Mouse (Mus musculus) lung, postnatal 0 days (tissue): ENCODE results near the gene Arhgap32. TPM values are rescaled to one million over a fixed set of nuclear protein-coding genes. Genes with fewer than 3 reads are reported as not detected.
"Not testable (repeated sequence)": the region's sequence is repeated elsewhere in the genome, so short reads cannot be mapped to it uniquely, and the experiment has no call there.

ENCODE experiments used
- ATAC-seq: fragments of 200-750 bp; cut with Nextera tagmentation; 2 replicates; pipeline ENCODE4 v1.8.0; 2017; ENCODE audit warnings: moderate library complexity
- DNase-seq: peaks from one replicate; pipeline ENCODE4 v3.0.0-alpha.2; 2016; ENCODE audit warnings: low spot score
- H3K27ac ChIP-seq: fragments of 300-500 bp; sonication (generic); 2 replicates; pipeline ENCODE4 v1.5.1; 2014; ENCODE audit warnings: antibody characterized with exemption, mild to moderate bottlenecking, low read length, mixed read lengths
- H3K27me3 ChIP-seq: fragments of 300-500 bp; sonication (generic); replicated peaks from 2 replicates; pipeline ENCODE4 v1.6.1; 2014; ENCODE audit warnings: low read length, mixed read lengths; ENCODE audit not compliant: insufficient read depth
- H3K36me3 ChIP-seq: fragments of 300-500 bp; sonication (generic); 2 replicates; pipeline ENCODE4 v1.6.1; 2014; ENCODE audit warnings: low read length, mixed read lengths; ENCODE audit not compliant: insufficient read depth
- H3K4me1 ChIP-seq: fragments of 300-500 bp; sonication (generic); 2 replicates; pipeline ENCODE4 v1.6.1; 2014; ENCODE audit warnings: antibody characterized with exemption, low read depth, low read length, mixed read lengths; ENCODE audit not compliant: insufficient read depth
- H3K4me2 ChIP-seq: fragments of 300-500 bp; sonication (generic); replicated peaks from 2 replicates; pipeline ENCODE4 v1.6.1; 2014; ENCODE audit warnings: low read depth, mild to moderate bottlenecking, low read length, moderate library complexity, mixed read lengths
- H3K4me3 ChIP-seq: fragments of 300-500 bp; sonication (generic); 2 replicates; pipeline ENCODE4 v1.5.1; 2014; ENCODE audit warnings: low read depth, low read length
- H3K9ac ChIP-seq: fragments of 300-500 bp; sonication (generic); replicated peaks from 2 replicates; pipeline ENCODE4 v1.6.1; 2014; ENCODE audit warnings: low read depth, mild to moderate bottlenecking
- H3K9me3 ChIP-seq: fragments of 300-500 bp; sonication (generic); 2 replicates; pipeline ENCODE4 v1.6.1; 2016; ENCODE audit warnings: low read length, mixed read lengths
- CTCF ChIP-seq: IDR thresholded peaks from 2 replicates; pipeline ENCODE4 v1.5.1; 2016; ENCODE audit warnings: antibody characterized with exemption, mild to moderate bottlenecking
- EP300 ChIP-seq: IDR thresholded peaks from 2 replicates; pipeline ENCODE4 v1.6.1; 2016; ENCODE audit warnings: antibody characterized with exemption, mild to moderate bottlenecking, control low read depth
- WGBS: fragments of 180-500 bp; shearing (Covaris S2); extraction: QIAGEN DNeasy Blood & Tissue Kit; methylation state at CpG from one replicate; pipeline ENCODE4 v1.1.7; 2014; 5-methylcytosine and 5-hydroxymethylcytosine counted together
- polyA plus RNA-seq: library from polyadenylated mRNA; unstranded; fragments of >200 nt; fragmentation: Nextera tagmentation; extraction: Ambion mirVana; gene quantifications from 2 replicates; pipeline ENCODE4 v1.2.1, GENCODE M21; 2015

Gene Arhgap32
- polyA plus RNA-seq, 1 experiment from 2014 or later = 2.8 TPM

DNA sequence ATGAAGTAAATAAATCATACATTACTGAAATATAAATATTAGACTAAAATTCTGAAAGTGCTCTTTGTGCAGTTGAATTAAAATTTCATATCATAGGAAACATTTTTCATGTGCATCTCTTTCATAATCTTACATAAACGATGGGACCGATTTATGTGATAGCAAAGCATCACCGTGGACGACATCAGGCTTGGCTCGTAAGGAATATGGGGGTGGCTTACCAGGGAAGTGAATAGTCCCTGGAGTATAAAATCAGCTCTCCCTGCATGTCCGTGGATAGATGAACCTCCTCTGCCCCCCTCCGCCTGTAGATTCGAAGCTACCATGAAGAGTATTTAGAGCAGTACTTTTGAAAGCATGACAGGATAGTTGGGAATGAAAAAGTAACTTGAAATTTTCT lies 11.3 kb upstream of the Arhgap32 start:
- no peak for TF ChIP-seq EP300
- TF ChIP-seq CTCF = no peak
- Histone ChIP-seq H3K27ac (no peak overlapping the region), H3K4me1 (no peaks in the 10 kb centered on the region), H3K9ac (no peak overlapping the region), H3K4me3 (no peak overlapping the region), H3K27me3 (no peaks in the 10 kb centered on the region), H3K36me3 (no peaks in the 10 kb centered on the region), H3K9me3 (no peaks in the 10 kb centered on the region), H3K4me2 (no peak overlapping the region)
- DNase-seq = no peak
- WGBS = 67% methylated on average over 8 of the region's 8 CpGs
- ATAC-seq = no peak

DNA sequence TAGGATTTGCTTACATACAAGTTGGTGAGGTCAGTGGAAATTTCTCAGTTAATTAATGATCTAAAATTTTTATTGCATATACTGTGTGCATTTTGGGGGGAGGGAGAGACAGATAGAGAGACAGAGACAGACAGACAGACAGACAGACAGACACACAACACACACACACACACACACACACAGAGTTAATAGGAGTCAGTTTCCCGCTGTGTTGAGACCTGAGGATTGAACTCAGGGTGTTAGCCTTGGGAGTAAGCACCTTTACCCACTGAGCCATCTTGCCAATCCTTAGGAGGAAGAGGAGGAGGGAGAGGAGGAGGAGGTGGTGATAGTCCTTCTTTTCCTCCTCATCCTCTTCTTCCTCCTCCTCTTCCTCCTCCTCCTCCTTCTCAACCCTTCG lies 5.6 kb upstream of the Arhgap32 start:
- Histone ChIP-seq H3K4me3 (no peak overlapping the region), H3K4me1 (no peaks in the 10 kb centered on the region), H3K9ac (no peak overlapping the region), H3K27ac (no peak overlapping the region), H3K4me2 (no peak overlapping the region), H3K36me3 (no peaks in the 10 kb centered on the region), H3K27me3 (no peaks in the 10 kb centered on the region), H3K9me3 (no peaks in the 10 kb centered on the region)
- no peak for TF ChIP-seq EP300
- TF ChIP-seq CTCF = no peak
- ATAC-seq = no peak
- DNase-seq = no peak
- 83% methylated on average over 2 of the region's 2 CpGs for WGBS

DNA sequence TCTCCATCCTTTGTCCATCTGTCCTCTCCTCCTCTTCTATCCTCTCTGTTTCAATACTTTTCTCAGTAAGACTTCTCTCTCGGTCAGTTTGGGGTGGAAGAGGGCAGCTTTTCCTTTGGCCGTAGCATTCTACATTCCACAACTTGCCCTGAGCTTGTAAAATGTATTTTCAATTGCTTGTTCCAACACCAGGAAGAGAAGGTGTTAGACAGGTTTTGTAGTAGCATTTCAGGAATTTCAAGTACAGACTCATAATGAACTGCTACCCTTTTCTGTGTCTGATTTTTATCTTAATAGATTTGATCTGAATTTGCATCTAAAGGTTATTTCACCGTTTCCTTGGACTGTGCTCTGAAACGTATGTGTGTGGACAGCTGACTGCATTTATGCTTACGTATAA lies 336 bp downstream of the Arhgap32 start:
- H3K4me1 ChIP-seq = peaks cover 5% of the 10 kb centered on the region; the same call in 1 of the 2 replicates
- H3K27me3 ChIP-seq = no peaks in the 10 kb centered on the region
- peak overlapping the region; percentile 33; the same call in 1 of the 2 replicates for H3K27ac ChIP-seq
- H3K4me2 ChIP-seq = peak overlapping the region; percentile 19; the same call in 1 of the 2 replicates
- H3K9ac ChIP-seq = no peak overlapping the region
- no peak overlapping the region for H3K4me3 ChIP-seq
- H3K36me3 ChIP-seq = no peaks in the 10 kb centered on the region
- ATAC-seq (peak; percentile 58), DNase-seq (peak; percentile 57)
- TF ChIP-seq EP300 (peak; percentile 59), CTCF (no peak)
- 54% methylated on average over 5 of the region's 5 CpGs for WGBS
- H3K9me3 ChIP-seq = no peaks in the 10 kb centered on the region

DNA sequence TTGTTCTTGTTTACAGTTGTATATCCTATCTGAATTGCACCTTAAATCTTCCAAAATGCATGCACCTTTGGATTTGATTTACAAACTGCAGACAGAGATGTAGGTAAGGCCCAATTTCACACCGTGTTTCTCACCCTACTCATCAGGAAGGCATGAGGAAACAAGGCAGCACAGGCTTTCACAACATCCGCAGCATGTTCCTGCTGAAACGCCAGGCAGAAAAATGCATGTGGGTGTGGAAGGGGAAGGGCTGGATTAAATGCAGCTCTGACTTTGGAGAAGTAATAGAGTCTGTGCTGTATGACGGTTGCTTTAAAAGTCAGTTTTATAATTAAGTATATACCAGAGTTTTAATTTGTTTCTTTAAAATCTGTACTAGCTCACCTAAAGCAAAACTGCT lies 1.9 kb downstream of the Arhgap32 start:
- Histone ChIP-seq H3K27me3 (no peaks in the 10 kb centered on the region), H3K4me3 (no peak overlapping the region), H3K4me1 (peaks cover 5% of the 10 kb centered on the region; the same call in 1 of the 2 replicates), H3K9ac (no peak overlapping the region), H3K27ac (peak overlapping the region; percentile 47), H3K9me3 (no peaks in the 10 kb centered on the region), H3K36me3 (no peaks in the 10 kb centered on the region), H3K4me2 (no peak overlapping the region)
- WGBS = 23% methylated on average over 4 of the region's 4 CpGs
- peak; percentile 69 for ATAC-seq
- peak; percentile 78 for DNase-seq
- no peak for TF ChIP-seq EP300

DNA sequence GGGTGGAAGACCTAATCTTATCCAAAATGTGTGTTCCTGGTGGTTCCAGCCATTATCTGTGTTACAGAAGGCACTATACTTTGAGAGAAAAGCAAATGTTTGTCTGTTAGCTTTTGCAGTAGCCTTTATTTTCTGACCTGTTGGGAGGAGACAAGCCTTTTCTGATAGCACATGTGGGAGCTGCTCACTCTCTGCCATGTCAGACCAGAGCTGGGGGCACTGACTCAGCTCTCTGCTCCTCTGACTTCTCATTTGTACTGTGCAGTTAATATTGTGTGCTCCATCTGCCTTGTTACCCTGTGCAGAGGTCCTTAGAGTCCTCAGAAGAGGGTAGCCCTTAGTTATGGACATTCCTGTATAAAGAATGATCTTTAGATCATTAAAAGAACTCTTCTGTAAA lies 2.5 kb downstream of the Arhgap32 start:
- Histone ChIP-seq H3K27ac (peak overlapping the region; percentile 47; the same call in 1 of the 2 replicates), H3K9me3 (no peaks in the 10 kb centered on the region), H3K4me3 (no peak overlapping the region), H3K27me3 (no peaks in the 10 kb centered on the region), H3K9ac (no peak overlapping the region), H3K36me3 (no peaks in the 10 kb centered on the region), H3K4me2 (no peak overlapping the region), H3K4me1 (peaks cover 5% of the 10 kb centered on the region; the same call in 1 of the 2 replicates)
- DNase-seq = no peak
- ATAC-seq = no peak; the same call in 1 of the 2 replicates
- TF ChIP-seq CTCF (no peak), EP300 (no peak)

DNA sequence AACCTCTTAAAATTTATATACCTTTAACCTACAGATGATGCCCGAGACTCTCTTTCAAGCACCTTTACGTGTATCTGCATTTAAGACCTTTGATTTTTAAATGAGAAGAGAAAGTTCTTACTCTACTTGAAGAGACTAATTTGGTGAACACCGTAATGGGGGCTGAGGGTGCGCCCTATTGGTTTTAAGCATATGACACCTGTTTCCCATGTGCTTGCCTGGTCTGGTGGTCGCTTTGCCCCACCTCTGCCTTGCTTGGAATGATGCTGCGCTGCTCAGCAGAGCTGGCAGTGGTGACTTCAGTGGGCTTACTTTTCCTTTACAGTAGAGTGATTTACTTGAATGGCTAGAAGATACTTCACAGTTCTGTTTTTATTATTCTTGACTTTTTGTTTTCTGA lies 3.6 kb downstream of the Arhgap32 start:
- DNase-seq (no peak), ATAC-seq (no peak)
- whole genome bisulfite sequencing = 92% methylated on average over 6 of the region's 6 CpGs
- Histone ChIP-seq H3K9ac (no peak overlapping the region), H3K27me3 (no peaks in the 10 kb centered on the region), H3K36me3 (no peaks in the 10 kb centered on the region), H3K4me3 (no peak overlapping the region), H3K4me1 (peaks cover 5% of the 10 kb centered on the region; the same call in 1 of the 2 replicates), H3K9me3 (no peaks in the 10 kb centered on the region), H3K4me2 (no peak overlapping the region), H3K27ac (no peak overlapping the region)
- TF ChIP-seq CTCF (no peak), EP300 (no peak)

DNA sequence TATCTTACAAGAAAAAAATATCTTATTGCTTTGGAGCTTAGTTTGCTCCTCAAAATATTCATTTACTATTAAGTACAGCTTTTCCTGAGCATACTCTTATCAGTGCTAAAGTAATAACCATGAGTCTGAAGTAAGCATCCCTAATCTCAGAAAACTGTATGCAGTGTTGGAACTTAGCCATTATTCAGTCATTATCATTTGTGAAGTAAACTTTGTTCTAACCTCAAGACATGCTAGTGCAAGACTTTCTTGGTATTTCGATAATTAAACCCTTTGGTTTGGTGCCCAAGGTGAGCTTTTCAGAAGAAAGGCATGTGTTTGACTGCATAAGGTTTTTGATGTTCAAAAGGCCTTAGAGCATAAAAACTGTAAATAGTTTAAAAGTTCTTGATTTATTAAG lies 4.2 kb downstream of the Arhgap32 start:
- Histone ChIP-seq H3K9ac (no peak overlapping the region), H3K9me3 (no peaks in the 10 kb centered on the region), H3K4me2 (no peak overlapping the region), H3K4me1 (peaks cover 5% of the 10 kb centered on the region; the same call in 1 of the 2 replicates), H3K4me3 (no peak overlapping the region), H3K27me3 (no peaks in the 10 kb centered on the region), H3K36me3 (no peaks in the 10 kb centered on the region), H3K27ac (no peak overlapping the region)
- ATAC-seq = no peak
- DNase-seq = no peak
- TF ChIP-seq EP300 (no peak), CTCF (no peak)
- 64% methylated on average over 1 of the region's 1 CpGs for WGBS

DNA sequence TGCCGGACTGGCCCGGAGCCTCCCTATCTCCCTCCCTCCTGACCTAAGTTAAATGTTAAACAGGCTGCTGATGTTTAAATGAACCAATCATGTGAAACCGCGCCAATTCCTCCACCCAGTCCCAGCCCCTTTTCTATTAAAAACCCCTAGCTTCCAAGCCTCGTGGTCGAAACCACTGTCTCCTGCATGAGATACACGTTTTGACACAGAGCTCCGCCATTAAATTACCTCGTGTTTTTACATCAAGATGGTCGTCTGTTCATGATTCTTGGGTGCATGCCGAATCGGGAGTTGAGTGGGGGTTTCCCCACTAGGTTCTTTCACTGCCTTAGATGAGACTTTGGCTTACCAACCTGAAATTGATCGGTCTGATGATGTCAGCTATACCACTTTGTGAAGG lies 5.3 kb downstream of the Arhgap32 start:
- not testable (repeated sequence) for DNase-seq, H3K9ac ChIP-seq, ATAC-seq, H3K27ac ChIP-seq, H3K36me3 ChIP-seq, H3K27me3 ChIP-seq, H3K4me3 ChIP-seq, H3K4me1 ChIP-seq, H3K9me3 ChIP-seq, H3K4me2 ChIP-seq
- whole genome bisulfite sequencing = 97% methylated on average over 13 of the region's 13 CpGs
